Mouse (Mus musculus): ENCODE results near the gene Tdrd7. TPM values are rescaled to one million over a fixed set of nuclear protein-coding genes. Genes with fewer than 3 reads are reported as not detected.
A peak's percentile ranks its signal among the peaks of the same experiment; 100 is the strongest.

Tdrd7 gene
- polyA plus RNA-seq, 1 experiment from 2014 or later: 15.4 TPM

DNA sequence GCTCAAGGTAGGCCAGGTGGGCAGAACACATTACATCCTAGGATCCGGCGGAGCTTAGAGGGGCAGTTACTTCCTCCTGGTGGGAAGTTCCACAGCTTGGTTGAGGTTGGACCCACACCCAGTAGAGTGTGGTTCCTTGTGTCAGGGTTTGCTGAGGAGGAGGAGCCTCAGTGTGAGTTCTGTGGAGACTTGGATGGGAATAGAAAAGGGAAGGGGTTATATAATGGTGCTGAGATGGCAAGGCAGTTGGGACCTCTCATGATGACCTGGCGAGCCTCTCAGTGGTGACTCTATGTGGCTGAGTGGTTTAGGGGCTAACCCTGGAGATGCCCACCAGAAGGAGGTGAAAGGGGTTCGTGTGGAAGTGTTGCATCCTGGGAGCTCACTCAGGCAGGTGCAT, 98.7 kb downstream of the Tdrd7 start:
- Histone ChIP-seq H3K9ac (replicated peaks) (no peak overlapping the region), H3K9me3 (ENCODE audit: low read length) (no peaks in the 10 kb centered on the region), H3K27ac (ENCODE audit: low read depth) (no peak overlapping the region), H3K4me1 (ENCODE audit: insufficient read depth) (no peaks in the 10 kb centered on the region), H3K4me3 (ENCODE audit: low read depth, low read length) (no peak overlapping the region), H3K4me2 (ENCODE audit: low read depth, low read length) (no peak overlapping the region), H3K36me3 (replicated peaks; ENCODE audit: insufficient read depth, low read length) (peaks cover 7% of the 10 kb centered on the region; the same call in 1 of the 2 replicates), H3K27me3 (ENCODE audit: insufficient read depth, low read length) (no peaks in the 10 kb centered on the region)
- ATAC-seq (no peak), DNase-seq (no peak)
- WGBS (ENCODE audit: insufficient replicate concordance): 76% methylated on average over 4 of the region's 4 CpGs
- no peak for TF ChIP-seq CTCF (IDR thresholded peaks at IDR 0.05; ENCODE audit: low read depth)
- TF ChIP-seq EP300 (IDR thresholded peaks at IDR 0.05; ENCODE audit: low read depth): no peak

DNA sequence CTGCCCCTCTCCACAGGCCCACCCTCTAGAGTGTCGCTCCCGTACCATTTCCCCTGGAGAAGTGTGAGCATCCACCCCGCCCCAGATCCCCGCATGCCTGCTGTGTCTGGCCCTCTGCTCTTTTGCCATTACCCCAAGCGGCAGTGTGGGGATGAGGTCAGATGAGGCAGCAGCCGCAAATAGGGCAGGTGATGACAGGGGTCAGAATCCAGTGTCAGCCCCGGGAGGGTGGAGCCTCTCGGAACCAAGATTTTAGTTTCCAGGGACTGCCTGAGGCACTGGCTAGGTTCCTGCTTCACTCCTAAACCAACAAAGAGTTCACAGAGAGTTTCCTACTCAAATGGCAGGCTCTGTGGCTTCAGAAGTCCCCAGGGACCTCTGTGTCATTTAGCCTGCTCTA, 99.1 kb downstream of the Tdrd7 start:
- peaks cover 7% of the 10 kb centered on the region; the same call in 1 of the 2 replicates for H3K36me3 ChIP-seq (replicated peaks; ENCODE audit: insufficient read depth, low read length)
- H3K9me3 ChIP-seq (ENCODE audit: low read length): no peaks in the 10 kb centered on the region
- 68% methylated on average over 8 of the region's 8 CpGs for WGBS (ENCODE audit: insufficient replicate concordance)
- ATAC-seq: peak; percentile 29; the same call in 1 of the 2 replicates
- no peaks in the 10 kb centered on the region for H3K4me1 ChIP-seq (ENCODE audit: insufficient read depth)
- TF ChIP-seq CTCF (IDR thresholded peaks at IDR 0.05; ENCODE audit: low read depth) (no peak), EP300 (IDR thresholded peaks at IDR 0.05; ENCODE audit: low read depth) (no peak)
- no peak overlapping the region for H3K9ac ChIP-seq (replicated peaks)
- no peak for DNase-seq
- H3K27ac ChIP-seq (ENCODE audit: low read depth): no peak overlapping the region
- H3K27me3 ChIP-seq (ENCODE audit: insufficient read depth, low read length): no peaks in the 10 kb centered on the region
- H3K4me2 ChIP-seq (ENCODE audit: low read depth, low read length): no peak overlapping the region
- H3K4me3 ChIP-seq (ENCODE audit: low read depth, low read length): no peak overlapping the region

DNA sequence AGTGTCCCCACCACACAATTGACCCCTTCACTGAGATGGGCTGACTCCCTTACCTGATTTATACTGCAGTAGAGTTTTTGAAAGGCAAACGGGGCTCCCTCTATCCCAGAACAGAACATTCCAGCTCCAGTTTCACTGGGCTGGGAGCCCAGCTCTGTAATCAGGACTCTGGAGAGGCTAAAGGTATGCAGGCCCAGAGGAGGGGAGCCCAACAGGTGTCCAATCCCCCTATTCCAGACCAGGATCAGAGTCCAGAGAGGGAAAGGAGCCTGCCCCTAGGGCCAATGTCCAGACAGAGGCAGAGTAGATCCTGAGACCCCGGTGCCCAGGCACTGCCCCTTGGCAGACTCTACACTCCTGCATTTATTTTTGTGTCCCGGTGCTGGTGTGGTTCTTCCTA, 99.8 kb downstream of the Tdrd7 start:
- no peaks in the 10 kb centered on the region for H3K9me3 ChIP-seq (ENCODE audit: low read length)
- H3K9ac ChIP-seq (replicated peaks): no peak overlapping the region
- no peak overlapping the region for H3K4me2 ChIP-seq (ENCODE audit: low read depth, low read length)
- 76% methylated on average over 3 of the region's 3 CpGs for WGBS (ENCODE audit: insufficient replicate concordance)
- peaks cover 7% of the 10 kb centered on the region; the same call in 1 of the 2 replicates for H3K36me3 ChIP-seq (replicated peaks; ENCODE audit: insufficient read depth, low read length)
- H3K27ac ChIP-seq (ENCODE audit: low read depth): no peak overlapping the region
- TF ChIP-seq EP300 (IDR thresholded peaks at IDR 0.05; ENCODE audit: low read depth) (no peak), CTCF (IDR thresholded peaks at IDR 0.05; ENCODE audit: low read depth) (no peak)
- H3K4me1 ChIP-seq (ENCODE audit: insufficient read depth): no peaks in the 10 kb centered on the region
- ATAC-seq: no peak
- no peaks in the 10 kb centered on the region for H3K27me3 ChIP-seq (ENCODE audit: insufficient read depth, low read length)
- no peak overlapping the region for H3K4me3 ChIP-seq (ENCODE audit: low read depth, low read length)
- DNase-seq: no peak

DNA sequence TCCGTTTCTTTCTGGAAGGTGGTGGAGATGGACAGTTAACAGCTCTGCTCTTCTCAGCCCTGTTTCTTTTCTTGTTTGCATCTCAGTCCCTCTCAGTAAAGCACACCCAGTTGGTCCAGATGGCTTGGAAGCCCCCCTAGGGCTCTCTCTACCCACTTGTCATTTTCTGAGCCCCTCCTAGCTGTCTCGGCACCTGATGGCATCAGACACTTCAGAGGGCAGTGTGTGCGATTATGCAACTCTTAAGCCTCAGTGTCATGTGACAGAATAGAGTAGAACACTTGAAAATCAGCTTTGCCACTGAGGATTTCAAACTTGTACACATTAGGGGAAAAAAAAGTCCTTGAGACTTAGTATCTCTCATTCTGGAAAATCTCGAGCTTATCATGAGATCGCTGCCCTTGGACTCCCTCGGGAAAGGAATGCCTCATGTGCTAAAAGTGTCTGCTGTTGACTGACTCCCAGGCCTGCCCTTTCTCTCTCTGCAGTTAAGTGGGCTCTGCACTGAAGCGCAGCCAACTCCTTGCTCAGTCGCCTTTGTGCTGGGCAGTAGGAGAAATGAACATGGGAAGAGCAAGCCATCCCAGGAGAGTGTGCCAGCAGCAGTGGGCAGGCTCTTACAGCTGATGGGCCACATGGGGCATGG, 100.7 kb downstream of the Tdrd7 start:
- Histone ChIP-seq H3K4me2 (ENCODE audit: low read depth, low read length) (no peak overlapping the region), H3K36me3 (replicated peaks; ENCODE audit: insufficient read depth, low read length) (peaks cover 11% of the 10 kb centered on the region; the same call in 1 of the 2 replicates), H3K9ac (replicated peaks) (no peak overlapping the region), H3K27me3 (ENCODE audit: insufficient read depth, low read length) (no peaks in the 10 kb centered on the region), H3K9me3 (ENCODE audit: low read length) (no peaks in the 10 kb centered on the region), H3K4me1 (ENCODE audit: insufficient read depth) (no peaks in the 10 kb centered on the region), H3K27ac (ENCODE audit: low read depth) (no peak overlapping the region), H3K4me3 (ENCODE audit: low read depth, low read length) (no peak overlapping the region)
- DNase-seq (no peak), ATAC-seq (no peak)
- 59% methylated on average over 8 of the region's 8 CpGs for WGBS (ENCODE audit: insufficient replicate concordance)
- TF ChIP-seq CTCF (IDR thresholded peaks at IDR 0.05; ENCODE audit: low read depth) (no peak), EP300 (IDR thresholded peaks at IDR 0.05; ENCODE audit: low read depth) (no peak)

DNA sequence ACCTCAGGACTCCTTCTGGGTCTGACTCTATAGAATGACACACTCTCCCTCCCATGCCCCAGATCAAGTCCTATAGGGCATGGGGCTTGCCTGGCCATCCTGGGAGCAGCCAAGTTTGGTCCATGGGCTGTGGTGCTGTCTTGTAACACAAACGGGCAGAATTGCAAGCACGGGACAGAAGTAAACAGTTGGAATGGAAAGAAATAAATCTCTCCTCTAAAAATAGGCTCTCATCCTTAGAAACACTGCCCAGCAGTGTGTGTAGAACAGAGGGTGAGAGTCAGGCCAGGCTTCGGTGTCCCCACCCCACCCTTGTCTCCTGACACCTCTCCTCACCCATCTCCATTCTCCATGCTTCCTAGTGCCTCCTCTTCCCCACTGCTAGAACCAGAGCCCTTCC, 102.9 kb downstream of the Tdrd7 start:
- H3K27me3 ChIP-seq (ENCODE audit: insufficient read depth, low read length): no peaks in the 10 kb centered on the region
- H3K9me3 ChIP-seq (ENCODE audit: low read length): no peaks in the 10 kb centered on the region
- DNase-seq (no peak), ATAC-seq (no peak)
- no peak overlapping the region for H3K9ac ChIP-seq (replicated peaks)
- H3K27ac ChIP-seq (ENCODE audit: low read depth): no peak overlapping the region
- H3K36me3 ChIP-seq (replicated peaks; ENCODE audit: insufficient read depth, low read length): peaks cover 4% of the 10 kb centered on the region; the same call in 1 of the 2 replicates
- TF ChIP-seq CTCF (IDR thresholded peaks at IDR 0.05; ENCODE audit: low read depth) (no peak), EP300 (IDR thresholded peaks at IDR 0.05; ENCODE audit: low read depth) (no peak)
- H3K4me2 ChIP-seq (ENCODE audit: low read depth, low read length): no peak overlapping the region
- no peaks in the 10 kb centered on the region for H3K4me1 ChIP-seq (ENCODE audit: insufficient read depth)
- no peak overlapping the region for H3K4me3 ChIP-seq (ENCODE audit: low read depth, low read length)
- 89% methylated on average over 3 of the region's 3 CpGs for WGBS (ENCODE audit: insufficient replicate concordance)

DNA sequence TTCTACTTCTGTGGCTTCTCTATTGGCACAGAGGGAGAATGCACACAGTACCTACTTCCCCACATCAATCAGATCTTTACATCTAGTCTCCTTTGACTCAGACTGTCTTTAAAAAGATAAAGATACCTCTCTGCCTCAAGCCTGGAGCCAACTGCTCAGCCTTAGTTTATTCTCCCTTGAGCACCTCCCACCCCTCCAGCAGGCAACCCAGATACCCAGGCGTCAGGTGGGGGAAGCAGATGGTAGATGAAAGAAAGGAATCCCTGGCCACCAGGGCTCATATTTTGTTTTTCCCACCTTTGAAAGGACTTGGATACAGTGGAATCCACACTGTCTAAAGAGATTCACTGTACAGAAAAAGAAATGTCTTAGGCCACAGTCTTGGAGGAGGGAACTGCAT, 103.4 kb downstream of the Tdrd7 start:
- H3K27me3 ChIP-seq (ENCODE audit: insufficient read depth, low read length): no peaks in the 10 kb centered on the region
- H3K4me2 ChIP-seq (ENCODE audit: low read depth, low read length): no peak overlapping the region
- no peak for ATAC-seq
- TF ChIP-seq CTCF (IDR thresholded peaks at IDR 0.05; ENCODE audit: low read depth) (no peak), EP300 (IDR thresholded peaks at IDR 0.05; ENCODE audit: low read depth) (no peak)
- H3K4me1 ChIP-seq (ENCODE audit: insufficient read depth): no peaks in the 10 kb centered on the region
- no peak overlapping the region for H3K9ac ChIP-seq (replicated peaks)
- DNase-seq: no peak
- H3K36me3 ChIP-seq (replicated peaks; ENCODE audit: insufficient read depth, low read length): peaks cover 4% of the 10 kb centered on the region; the same call in 1 of the 2 replicates
- H3K9me3 ChIP-seq (ENCODE audit: low read length): no peaks in the 10 kb centered on the region
- 44% methylated on average over 1 of the region's 1 CpGs for WGBS (ENCODE audit: insufficient replicate concordance)
- no peak overlapping the region for H3K27ac ChIP-seq (ENCODE audit: low read depth)
- H3K4me3 ChIP-seq (ENCODE audit: low read depth, low read length): no peak overlapping the region
